Mouse (Mus musculus) c-Kit-positive CD71-positive TER-119-negative erythroid progenitor cells, embryonic 14.5 days (primary cell): ENCODE data around the gene Zmiz1.

ENCODE experiments used
- DNase-seq: peaks from one replicate; pipeline ENCODE4 v3.0.0-alpha.2; 2013; ENCODE audit warnings: low read depth

The Zmiz1 gene

DNA sequence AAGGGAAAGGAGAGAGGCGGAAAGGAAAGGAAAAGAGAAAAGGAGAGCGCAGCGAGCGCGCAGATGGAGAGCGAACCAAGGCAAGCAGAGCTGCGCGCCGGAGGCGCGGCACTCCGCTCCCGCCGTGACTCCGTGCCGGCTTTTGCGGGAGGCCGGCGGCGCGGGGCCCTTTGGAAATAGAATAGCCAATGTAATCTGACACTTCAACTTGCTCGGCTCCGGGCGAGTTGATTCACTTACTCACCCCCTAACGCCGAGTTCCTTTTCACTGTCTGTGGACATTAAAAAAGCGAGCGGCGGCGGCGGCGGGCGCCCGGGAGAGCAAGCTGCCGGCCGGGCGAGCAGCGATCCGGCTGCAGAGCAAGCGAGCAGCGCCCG, at the start of gene Zmiz1:
Gene Zmiz1, plus strand, starts transcription at position 170 of the 378 bp plus-strand sequence.
- no peak for DNase-seq

DNA sequence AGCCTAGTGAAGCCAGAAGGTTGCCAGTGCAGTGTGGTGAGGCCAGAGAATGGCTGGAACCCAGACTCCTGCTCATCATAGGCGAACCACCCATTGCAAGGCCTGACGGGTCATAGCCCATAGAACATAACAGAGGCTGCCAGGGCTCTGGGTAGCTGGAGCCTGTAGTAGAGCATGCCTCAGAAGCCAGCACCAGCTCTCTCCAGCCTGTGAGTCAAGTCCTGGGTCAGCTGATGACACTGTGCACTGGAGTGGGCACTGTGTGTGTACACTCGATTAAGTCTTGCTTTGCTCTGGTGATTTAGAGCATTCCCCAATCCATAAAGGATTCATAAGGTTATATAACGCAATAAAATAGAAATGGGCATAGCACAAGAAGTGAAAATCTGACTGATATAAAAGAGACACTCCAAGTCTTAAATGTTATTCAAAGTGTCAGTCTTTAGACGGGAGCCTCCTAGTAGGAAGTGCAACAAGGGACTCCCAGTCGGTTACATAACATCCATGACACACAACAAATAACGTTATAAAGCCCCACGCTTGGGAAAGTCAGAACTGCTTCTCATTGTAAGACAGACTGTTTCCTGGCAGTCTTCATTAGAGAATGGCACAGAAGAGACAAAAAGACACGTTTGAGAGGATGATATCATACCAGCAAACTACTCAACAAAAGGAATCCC, 47.0 kb upstream of the Zmiz1 start:
- DNase-seq = no peak

DNA sequence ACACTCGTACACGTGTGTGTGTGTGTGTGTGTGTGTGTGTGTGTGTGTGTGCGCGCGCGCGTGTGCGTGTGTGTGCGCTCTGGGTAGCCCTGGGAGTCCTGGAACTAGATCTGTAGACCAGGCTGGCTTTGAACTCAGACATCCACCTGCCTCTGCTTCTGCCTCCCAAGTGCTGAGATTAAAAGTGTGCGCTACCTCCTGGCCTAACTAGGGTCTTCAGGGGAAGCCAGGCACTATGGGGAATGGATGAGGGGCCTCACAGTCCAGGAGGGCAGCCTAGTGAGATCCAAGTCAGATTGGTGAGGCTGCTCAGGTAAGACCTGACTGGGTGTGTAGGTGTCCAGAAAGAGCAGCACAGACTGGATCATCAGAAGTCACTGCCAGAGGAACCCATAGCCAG, 46.2 kb upstream of the Zmiz1 start:
- DNase-seq = no peak

DNA sequence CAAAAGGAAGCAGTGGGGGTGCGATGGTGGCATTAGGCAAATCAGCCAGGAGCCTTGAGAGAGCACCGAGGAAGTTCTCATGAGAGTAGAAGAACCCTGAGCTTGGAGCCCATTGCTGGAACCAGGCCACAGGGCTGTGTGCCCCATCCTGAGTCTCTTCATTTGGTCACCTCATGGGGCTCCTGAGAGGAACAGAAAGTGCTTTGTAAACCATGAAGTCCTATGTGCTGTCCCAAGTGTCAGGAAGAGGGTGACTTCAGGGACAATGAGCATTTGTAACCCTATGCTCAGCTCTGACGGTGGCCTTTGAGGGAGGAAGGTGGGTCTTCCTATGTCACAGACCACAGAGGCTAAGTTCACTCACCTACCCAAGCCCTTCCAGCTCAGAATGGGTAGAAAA, 45.5 kb upstream of the Zmiz1 start:
- no peak for DNase-seq

DNA sequence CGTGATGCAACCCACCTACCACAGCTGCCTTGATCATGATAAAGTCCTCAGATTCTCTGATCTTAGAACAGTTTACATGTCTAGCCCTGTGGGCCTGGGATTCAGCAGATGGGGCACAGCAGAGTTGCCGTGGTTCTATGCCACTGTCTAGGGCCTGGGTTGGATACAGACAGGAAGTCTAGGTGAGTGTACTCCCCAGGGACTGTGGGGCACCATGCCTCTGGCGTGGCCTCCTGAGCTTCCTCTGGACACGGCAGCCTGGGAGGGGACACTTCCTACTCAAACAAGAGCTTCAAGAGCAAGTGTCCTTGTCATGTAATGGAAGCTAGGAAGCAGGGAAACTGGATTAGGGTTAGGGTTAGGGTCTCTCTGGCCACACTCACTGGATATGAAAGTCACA, 44.9 kb upstream of the Zmiz1 start:
- DNase-seq = no peak

DNA sequence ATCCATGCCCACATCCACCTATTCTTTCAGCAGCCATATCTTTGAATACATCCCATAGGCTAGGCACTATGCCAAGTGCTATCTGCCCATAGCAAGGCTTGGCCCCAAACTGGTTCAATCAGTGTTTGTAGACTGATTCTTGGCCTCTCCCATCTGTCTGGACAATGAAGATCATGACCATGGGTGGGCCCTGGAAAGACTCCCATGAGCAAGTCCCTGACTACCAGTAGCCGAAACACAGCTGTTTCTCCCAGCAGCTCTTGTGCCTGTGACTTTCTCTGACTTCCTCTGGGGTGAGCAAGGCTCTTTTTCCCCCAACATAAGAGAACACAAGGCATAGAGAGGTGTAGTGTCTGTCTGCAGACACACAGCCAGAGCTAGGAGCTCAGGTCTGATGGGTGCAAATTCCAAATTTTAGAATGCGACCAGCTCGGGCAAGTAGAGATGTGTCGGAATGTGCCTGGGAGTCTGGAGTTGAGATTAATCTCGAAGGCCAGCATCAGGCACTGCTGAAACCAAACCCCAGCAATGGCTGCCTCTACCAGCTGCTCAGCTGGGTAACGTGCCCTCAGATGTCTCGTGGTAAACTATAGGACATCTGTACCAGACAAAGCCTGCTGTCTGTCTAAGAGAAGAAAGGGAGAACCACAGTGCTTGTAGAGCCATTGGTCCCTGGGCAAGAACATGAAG, 38.8 kb upstream of the Zmiz1 start:
- no peak for DNase-seq

DNA sequence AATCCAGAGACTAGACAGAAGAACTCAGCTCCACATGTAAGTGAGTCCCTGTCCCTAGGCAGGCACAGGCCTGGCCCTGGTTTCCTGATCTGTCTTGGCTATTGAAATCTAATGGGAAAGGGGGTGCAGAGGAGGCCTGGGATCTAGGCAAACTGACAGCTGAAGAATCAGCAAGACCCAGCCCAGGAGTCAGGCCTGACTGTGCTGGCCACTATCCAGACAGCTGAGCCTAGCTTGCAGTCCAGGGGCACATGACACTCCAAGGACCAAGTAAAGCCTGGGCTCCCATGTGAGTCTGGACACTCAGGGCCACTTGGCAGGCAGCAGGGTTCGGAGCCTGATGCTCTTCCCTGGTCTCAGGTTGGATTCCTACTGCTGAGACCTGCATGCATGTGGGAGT, 38.0 kb upstream of the Zmiz1 start:
- no peak for DNase-seq

DNA sequence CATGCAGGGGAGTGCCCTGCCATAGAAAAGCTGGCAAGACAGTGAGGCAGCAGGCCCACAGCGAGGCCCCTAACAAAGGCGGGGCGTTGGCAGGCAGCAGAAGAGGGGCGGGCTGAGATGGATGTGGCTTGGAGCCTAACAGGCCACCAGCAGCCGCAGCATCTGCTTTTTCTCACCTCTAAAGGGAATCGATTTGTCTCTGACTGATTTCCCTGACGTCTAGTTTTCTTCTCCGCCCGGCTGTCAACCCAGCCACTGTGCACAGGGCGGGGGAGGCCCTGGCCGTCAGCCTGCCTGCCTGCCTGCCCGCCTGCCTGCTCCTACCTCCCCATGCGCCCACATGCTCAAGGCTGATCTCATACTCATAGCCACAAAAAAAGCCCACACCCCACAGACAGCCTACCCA, 37.4 kb upstream of the Zmiz1 start:
- DNase-seq = no peak

DNA sequence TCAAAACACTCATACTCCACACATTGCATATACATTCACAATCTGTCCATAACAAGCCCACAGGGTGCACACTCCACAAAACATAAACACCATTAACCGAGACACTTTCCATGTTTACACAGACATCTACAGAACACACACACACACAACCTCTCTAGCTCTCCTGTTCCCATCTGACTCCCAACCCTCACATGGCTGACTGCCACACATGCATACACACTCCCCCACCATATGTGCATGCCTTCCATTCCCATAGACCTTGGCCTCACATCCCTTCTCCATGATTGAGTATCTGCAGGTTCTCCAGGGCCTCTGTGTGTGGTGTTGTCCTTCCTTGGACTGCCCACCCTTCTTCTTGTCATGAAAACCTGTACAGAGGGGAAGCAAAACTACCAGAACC, 36.0 kb upstream of the Zmiz1 start:
- DNase-seq = no peak

DNA sequence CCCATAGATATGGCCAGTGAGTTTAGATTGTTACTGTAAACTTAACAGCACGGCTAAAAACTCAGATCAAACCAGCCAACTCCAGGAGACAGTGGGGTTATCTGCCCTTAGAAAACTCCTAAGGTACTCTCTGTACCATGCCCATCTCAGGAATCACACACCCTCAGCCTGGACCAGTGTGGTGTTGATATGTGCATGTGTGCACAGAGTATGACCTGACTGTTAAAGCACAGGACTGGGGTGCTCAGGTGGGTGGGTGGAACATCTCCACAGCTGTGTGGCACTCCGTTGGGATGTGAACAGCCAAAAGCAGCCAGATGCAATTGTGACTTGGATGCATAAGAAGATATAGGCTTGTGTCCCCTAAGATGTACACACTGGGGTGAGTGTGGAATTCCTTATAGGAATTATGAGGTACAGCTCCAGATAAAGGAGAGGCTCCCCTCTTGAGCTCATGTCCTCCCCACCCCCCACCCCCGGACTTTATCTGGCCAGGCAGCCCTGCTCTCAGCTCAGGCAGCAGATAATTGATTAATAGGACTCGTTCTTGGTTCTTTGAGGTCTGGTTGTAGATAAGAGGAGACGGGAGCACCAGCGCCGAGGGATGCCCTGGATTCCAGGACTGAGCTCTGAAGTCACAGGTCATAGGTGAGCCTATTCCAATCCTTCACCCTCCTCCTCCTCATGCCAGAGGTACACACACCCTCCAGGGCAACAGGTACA, 35.1 kb upstream of the Zmiz1 start:
- DNase-seq = no peak

DNA sequence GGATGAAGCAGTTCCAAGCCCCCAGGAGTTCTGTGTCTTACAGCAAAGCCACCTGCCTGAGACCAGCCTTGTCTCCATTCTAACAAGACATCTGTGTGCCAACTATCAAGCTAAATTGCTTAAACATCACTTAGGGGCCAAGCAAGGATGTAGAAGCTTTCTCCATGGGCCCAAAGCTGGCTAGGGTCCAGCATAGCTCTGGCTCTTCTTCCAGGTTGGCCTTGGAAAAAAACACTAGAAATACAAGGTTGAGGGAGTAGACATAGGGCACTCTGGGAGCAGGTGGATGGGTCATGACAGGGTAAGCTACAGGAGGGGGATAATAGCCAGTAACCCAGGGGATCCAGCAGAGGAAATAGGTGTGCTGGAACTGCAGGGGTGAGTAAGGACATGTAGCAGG, 20.7 kb upstream of the Zmiz1 start:
- DNase-seq = no peak

DNA sequence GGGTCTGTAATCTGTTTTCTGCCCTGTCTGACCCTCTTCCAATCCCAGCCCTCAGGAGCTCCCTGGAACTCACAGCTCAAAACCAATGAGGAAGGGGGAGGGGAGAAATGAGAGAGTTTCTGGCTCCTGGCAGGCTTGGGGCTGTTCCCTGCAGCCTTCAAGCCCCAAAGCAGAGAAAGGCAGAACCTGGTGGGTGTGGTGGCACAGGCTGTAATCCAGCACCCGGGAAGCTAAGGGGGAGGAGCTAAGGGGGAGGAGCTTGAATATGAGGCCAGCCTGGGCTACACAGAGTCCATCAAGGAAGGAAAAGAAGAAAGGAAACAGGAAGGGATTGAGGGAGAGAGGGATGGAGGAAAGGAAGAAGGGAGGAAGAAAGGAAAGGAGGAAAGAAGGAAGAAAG, 18.9 kb upstream of the Zmiz1 start:
- DNase-seq = no peak

DNA sequence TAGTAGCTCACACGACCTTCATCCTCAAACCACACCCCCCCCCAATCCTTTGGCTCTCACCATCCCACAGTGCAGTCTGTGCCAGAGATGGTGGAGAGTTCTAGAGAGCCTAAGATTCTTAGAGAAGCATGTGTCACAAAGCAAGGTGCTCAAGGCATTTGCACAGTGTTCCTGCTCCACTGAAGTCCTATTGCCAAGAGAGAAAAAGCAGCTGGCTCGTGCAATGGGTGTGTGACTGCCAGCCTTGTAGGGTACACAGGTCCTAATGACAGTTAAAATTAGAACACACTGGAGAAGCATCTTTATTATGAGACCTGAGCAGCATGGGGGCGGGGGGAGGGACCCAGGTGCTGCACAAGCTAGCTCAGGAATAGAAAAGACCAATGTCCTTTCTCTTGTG, 18.2 kb upstream of the Zmiz1 start:
- no peak for DNase-seq

DNA sequence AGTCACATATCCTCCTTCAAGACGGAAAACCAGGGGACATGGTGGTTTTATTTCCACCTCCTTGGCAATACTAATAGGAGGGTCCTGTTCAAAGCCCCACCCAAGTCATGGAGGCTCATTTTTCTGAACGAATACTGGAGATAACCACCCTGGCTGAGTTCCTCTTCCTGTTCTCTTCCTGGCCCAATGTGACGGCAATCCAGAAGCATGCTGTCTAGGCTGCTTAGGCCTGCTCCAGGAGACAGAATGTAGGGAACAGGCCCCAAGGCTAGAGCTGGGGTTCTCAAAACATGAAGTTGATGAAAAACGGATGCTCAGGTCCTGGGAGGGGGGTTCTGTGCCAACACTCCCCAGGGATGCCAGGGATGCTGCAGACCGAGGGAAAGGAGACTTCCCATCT, 17.5 kb upstream of the Zmiz1 start:
- DNase-seq = no peak

DNA sequence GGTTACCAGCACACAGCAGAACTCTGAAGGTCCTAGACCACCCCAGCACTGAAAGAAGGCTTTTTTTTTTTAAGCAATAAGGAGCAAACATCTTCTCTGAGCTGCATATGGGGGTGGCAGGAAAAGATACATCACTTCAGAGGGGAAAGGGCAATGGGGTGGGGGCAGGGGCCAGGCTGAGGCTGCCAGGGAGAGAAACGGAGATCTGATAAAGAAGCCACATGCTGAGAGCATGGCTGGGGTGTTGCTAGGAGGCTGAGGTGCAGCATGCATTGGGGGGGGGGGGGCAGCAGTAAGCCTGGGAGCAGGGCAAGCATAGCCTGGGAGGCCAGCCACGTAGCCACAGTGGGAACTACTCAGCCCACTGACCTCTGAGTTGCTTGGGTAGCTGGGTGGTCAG, 16.3 kb upstream of the Zmiz1 start:
- no peak for DNase-seq

DNA sequence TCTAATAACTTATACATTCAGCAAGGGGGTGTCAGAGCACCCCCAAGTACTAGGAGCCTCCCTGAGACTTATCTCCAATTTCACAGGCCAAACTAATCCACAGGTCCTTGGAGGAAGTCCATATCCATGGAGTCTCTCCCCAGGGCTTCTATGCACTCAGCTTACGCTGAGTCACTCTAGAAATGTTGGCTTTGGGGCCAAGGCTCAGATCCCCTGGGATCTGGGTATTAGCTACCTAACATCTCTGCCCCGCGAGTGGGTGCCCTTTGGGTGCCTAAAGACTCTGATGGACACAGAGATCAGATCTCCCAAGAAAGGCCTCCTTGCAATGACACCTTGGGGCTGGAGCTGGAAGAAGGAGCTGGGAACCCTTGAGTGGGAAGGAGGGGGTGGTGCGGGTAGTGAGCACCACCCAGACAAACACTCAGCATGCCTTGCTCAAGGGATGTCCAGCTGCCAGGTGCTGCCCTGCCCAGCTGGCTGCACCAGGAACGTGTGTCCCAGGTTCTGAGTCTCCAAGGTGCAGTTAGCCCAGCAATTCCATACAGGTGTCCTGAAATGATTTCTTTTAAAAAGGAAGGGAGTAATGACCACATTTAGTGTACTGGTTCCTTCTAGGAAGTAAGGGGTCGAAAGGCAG, 11.7 kb upstream of the Zmiz1 start:
- DNase-seq = no peak

DNA sequence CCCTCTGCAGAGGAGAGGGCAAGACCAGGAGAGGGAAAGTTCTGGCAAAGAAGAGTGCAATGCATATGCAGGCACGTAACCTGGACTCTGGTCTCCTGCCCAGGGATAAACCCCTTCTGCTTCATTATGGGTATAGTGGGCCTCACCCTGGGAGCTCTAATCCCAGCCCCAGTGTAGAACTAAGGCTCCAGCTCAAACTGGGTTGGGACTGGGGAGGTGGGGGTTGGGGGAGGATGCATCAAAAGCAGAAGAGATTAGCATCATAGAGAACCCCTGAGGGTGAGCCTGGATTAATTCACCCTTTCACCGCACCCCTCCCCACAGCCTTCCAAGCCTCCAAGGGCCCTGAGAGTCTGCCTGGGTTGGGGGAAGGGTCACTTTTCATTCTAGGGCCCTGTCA, 10.5 kb upstream of the Zmiz1 start:
- no peak for DNase-seq

DNA sequence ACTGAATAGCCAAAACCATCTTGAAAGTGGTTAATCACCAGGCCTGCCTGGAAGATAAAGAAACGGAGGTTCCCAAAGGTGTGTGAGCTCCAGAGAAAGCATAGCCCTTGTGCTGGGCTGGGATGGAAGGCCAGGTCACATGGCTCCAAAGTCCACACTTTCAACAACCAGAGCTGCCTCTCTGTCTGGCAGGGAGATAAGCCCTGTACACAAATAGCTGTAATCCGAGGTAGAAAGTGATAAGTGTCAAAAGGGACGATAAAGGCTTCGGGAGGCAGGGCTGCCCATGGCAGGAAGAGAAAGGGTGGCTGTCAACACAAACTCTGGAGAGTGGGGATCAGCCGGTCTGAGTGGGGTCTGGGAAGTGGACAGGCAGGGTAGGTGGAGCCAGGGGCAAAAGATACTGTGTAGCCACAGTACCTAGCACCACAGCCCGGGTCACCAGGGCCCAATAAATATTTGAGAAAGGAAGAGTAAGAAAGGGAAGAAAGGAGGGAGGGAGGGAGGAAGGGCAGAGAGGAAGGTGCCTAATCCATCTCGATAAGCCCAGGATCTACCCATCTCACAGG, 7.8 kb upstream of the Zmiz1 start:
- no peak for DNase-seq

DNA sequence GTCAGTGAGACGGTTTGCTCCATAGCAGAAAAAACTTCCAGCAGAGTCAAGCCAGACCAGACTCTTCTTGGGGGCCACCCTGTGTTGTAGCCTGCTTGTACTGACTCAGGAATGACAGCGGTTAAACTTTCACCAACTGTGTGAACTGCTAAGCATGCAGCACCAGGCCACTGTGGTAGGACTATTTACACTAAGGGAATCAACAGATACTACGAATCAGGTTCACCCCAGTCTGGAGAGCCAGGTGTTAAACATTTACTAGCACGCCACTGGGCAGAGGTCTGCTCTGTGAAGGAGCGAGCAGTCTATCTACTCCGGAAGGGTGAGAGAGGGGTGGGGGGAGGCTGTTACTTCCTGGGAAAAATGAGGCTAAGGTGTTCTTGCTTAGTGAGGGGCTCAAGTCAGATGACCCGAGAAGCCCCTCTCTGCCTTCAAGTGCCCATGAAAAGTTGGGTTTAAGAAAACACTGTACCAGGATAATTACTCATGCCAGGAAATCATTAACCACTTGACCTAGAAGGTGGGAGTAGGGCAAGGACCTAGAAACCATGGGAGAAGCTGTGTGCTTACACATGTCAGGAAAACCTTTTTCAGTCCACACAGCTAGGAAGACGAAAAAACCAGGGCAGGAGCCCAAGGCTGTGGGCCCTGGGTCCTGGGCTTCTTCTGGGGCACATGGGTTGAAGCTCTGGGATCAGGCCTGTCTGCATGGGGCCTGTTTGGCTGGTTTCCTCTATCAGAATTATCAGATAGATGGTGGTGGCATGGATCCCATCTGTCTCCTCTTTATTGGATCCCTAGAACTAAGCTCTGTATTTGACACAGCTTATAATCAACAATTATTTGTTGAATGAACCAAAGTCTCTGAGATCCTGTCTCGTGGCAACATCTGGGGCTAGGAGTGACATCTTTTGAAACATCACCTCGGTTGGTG, 7.0 kb upstream of the Zmiz1 start:
- no peak for DNase-seq

DNA sequence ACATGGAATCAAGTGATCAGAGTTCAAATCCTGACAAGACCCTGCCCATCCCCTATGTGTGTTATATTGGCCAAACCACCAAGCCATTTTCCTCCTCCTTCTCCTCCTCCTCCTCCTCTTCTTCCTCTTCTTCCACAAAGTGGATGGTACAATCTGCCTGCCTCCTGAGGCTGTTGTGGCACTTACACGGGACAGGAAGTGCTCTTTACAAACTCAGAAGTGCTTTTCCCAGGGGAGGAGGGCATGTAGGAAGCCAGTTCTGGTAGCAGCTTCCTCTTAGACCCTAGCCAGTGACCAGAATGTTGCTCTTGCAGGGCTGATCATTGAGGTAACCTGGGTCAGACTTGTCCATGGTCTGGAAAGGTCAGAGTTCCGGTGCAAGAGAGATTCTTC, 6.4 kb upstream of the Zmiz1 start:
- DNase-seq = no peak

DNA sequence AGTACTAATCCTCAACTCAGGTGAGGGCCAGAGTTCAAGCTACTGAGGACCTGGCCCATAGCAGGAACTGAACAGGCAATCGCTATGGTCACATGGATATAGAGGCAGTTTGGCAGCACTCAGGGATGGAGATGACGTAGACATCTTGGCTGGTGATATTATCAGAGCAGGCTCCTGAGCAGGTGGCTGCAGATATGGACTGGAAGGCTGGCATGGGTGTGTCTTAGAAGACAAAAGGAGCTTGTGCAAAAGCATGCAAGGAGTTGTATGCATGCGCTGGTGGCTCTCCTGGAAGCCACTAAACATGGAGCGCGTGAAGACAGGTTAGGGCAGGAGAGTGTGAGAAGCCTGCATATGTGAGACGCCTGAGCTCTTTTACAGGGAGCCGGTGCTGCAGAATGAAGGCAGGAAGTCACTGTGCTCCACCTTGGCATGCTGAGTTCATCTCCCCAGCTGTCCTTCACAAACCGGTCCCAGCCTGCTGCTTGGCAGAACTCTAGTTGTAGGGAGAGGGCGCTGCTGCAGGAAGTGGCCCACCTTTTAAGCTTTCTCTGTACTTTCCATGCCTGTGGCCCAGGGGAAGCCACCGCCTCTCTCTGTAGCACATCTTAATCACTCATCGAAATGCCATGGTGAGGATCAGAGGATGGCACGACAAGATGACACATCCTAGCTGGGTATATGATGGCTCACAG, 4.8 kb upstream of the Zmiz1 start:
- DNase-seq = no peak
